Mouse (Mus musculus): ENCODE results near the gene Rraga. TPM values are rescaled to one million over a fixed set of nuclear protein-coding genes. Genes with fewer than 3 reads are reported as not detected.
A peak's percentile ranks its signal among the peaks of the same experiment; 100 is the strongest.
"Not testable (repeated sequence)": the region's sequence is repeated elsewhere in the genome, so short reads cannot be mapped to it uniquely, and the experiment has no call there.

Rraga gene
- total RNA-seq, 2 experiments from 2014 or later: 142 to 149 TPM

GRCm38 (mm10) chr4:86576630-86577225, 1.3 kb downstream of the Rraga start:
- intact Hi-C loops (cut with DNase I): no loop called here
- no peak for DNase-seq (ENCODE audit: low spot score in 2 of 2)

GRCm38 (mm10) chr4:86580056-86580455, 4.6 kb downstream of the Rraga start:
- intact Hi-C loops (cut with DNase I): no loop called here
- no peak for DNase-seq (ENCODE audit: low spot score in 2 of 2)

DNA sequence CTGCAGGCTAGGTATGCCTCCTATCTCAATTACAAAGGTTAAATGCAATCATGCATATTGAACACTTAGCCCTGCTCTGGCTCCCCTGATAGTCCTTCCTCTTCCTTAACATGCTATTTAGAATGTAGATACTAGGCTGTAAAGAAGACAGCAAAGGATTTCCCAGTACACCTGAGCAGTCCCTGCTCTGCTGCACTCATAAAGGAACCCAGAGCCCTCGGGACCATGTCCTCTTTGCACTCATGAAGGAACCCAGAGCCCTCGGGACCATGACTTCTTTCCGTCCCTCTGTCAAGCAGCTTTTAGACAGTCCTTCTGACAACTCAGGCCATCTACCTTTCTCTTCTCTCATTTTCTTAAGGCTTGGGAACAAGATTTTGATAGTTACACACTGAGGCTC, 5.1 kb downstream of the Rraga start:
- DNase-seq (ENCODE audit: low spot score in 2 of 2): no peak
- intact Hi-C loops (cut with DNase I): no loop called here

- intact Hi-C loops (cut with DNase I): no loop called here
- no peak for DNase-seq (ENCODE audit: low spot score in 2 of 2)
Measured at GRCm38 (mm10) chr4:86588236-86588635, 12.8 kb downstream of the Rraga start.

GRCm38 (mm10) chr4:86591304-86591703, 15.8 kb downstream of the Rraga start:
- DNase-seq (ENCODE audit: low spot score in 2 of 2): no peak
- intact Hi-C loops (cut with DNase I): no loop called here

DNA sequence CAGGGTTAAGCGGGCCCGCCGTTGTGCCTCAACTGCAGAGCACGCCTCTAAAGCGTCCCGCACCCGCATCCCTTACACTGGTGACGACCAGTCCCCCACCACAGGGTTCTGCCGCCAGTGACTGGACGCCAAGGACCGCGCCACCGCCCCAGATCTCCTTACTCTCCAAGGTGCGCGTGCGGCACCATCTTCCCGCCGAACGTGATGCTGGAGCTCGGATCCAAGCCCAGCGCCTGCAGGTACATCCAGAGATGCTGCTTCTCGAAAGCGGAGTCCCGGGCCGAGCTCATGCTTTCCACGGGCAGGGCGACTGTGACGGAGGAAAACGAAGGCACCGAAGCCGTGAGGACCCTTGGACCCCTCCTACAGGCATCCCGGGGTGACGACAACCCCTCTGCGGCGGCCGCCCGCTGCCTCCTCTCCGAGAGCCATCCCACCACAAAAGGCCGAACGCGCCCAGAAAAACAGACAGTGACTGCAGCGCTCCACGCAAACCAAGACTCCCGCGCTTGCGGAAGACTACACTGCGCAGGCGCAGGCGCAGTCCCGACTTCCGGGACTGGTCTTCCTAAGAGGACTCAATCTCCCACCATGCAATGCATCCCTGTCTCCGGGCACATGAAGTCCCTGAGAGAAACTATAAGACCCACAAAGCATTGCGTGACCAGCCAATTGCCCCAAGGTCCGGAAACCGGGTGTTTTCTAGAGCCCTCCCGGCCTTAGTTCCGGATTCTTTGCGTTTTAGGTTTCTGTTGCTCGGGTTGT, 36.2 kb downstream of the Rraga start, which contains the start of gene Haus6:
TSS of gene Haus6 (minus strand) at position 532 of the 765 bp plus-strand sequence.
- intact Hi-C loops (cut with DNase I): loop anchor here (2.0 to 5.0 kb wide), 3 partner anchors 37 to 136 kb away; partner anchors contain the start of genes Dennd4c and Rraga
- peak; percentile 90 to 98 for DNase-seq (ENCODE audit: low spot score in 2 of 2)

DNA sequence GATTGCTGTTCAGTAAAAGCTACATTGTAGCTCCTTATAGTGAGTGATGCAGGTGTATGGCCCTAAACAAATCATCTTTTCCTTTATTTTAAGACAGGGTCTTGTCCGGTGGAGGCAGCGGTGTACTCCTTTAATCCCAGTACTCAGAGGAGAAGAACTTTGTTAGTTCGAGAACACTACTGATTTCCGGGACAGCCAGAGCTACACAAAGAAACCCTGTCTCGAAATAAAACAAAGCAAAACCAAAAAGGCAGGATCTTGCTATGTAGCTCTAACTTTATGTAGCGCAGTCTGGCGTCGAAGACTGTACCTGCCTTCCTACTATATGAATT, 36.8 kb downstream of the Rraga start:
- intact Hi-C loops (cut with DNase I): loop anchor here (2.0 to 5.0 kb wide), 3 partner anchors 37 to 135 kb away; partner anchors contain the start of genes Dennd4c and Rraga
- DNase-seq (ENCODE audit: low spot score in 2 of 2): no peak

DNA sequence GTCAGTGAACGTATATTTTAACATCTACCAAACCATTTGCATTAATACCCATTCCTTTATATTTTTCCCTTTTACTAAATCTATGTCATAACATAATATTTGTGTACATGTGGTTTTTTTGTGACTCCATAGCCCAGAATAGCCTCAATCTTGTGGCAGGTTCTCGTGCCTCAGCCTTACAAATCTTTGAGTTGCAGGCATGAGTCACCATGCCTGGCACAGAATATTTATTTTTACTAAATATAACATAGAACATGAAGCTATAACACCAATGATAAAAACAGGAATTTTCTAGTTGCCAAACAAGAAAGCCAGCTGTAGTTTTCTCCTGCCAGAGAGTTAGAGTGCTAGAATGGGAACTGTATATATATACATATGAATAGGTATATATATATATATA, 45.0 kb downstream of the Rraga start:
- intact Hi-C loops (cut with DNase I): loop anchor here (2.0 kb wide), 1 partner anchor 76 kb away; no protein-coding TSS in a partner anchor
- DNase-seq (ENCODE audit: low spot score in 2 of 2): peak; percentile 3 to 64

DNA sequence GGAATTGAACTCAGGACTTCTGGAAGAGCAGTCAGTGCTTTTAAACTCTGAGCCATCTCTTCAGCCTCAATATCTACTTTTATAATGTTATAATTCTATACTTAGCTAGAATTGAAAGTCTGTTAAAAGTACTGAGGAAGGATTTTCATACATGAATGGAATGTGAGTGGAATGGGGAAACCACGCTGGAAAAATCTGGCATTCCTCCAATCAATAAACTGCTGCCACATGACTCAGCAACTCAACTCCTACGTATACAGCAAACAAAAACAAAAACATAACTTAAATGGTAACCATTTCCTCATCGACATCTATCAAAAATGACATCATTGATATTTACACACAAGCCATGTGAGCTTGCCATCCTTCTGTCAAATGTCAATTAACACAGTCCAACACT, 46.6 kb downstream of the Rraga start:
- DNase-seq (ENCODE audit: low spot score in 2 of 2): no peak
- intact Hi-C loops (cut with DNase I): no loop called here

DNA sequence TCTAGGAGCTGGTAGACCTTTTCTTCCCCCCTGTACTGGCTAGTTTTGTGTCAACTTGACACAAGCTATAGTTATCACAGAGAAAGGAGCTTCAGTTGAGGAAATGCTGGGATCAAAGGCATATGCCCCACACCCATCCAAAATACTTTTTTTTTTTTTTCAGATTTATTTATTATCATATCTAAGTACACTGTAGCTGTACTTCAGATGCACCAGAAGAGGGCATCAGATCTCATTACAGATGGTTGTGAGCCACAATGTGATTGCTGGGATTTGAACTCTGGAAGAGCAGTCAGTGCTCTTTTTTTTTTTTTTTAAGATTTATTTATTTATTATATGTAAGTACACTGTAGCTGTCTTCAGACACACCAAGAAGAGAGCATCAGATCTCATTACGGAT, 47.1 kb downstream of the Rraga start:
- intact Hi-C loops (cut with DNase I): not testable (repeated sequence)

DNA sequence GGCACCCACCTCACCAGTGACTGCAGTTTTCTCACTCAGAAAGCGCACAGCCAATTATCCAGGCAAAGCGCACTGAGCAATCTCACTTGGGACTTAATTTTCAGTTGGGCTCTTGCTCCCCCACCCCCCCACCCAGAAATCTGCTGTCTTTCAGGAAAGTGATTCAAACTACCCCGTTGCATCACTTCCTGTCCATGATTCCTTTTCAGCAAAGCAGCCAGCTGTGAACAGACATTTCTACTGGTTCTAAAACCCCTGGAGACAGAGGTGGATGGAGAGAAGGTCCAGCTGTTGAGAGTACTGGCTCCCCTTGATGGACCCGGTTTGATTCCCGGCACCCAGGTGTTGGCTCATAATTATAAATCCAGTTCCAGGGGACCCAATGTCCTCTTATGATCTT, 50.0 kb downstream of the Rraga start:
- no peak for DNase-seq (ENCODE audit: low spot score in 2 of 2)
- intact Hi-C loops (cut with DNase I): no loop called here

More for the DNA sequence above, 47.1 kb downstream of the Rraga start:
- DNase-seq (ENCODE audit: low spot score in 2 of 2): not testable (repeated sequence)

GRCm38 (mm10) chr4:86626496-86626895, 51.0 kb downstream of the Rraga start:
- intact Hi-C loops (cut with DNase I); DNase-seq (ENCODE audit: low spot score in 2 of 2): not testable (repeated sequence)

Other genes with a start within 250 kb of the Rraga start
- gene Saxo1, start 17.3 kb upstream of the Rraga start, total RNA-seq (2021): not detected
- 1 to 10 TPM; 6.7 to 9.0 TPM for gene Haus6, start 36.4 kb downstream of the Rraga start, total RNA-seq (2021)
- 10 to 100 TPM; 10.8 to 12.3 TPM for gene Plin2, start 94.4 kb downstream of the Rraga start, total RNA-seq (2021)
- gene Dennd4c, start 172.9 kb downstream of the Rraga start, total RNA-seq (2021): 10 to 100 TPM in 1 of 2 experiments, 1 to 10 TPM in 1; 8.8 to 11.3 TPM

Data from left cerebral cortex, postnatal 25 days (tissue).